23 mouse cellular contexts compared by ENCODE assay signal in genomic region chr12:82476580-82476979, GRCm38 (mm10).
DNase-seq lines count a peak whose midpoint lies in the region; ATAC-seq and TF ChIP-seq lines count a peak whose summit lies in the region.
"Had no signal": no experiment of that assay in that cellular context is flagged by ENCODE, and none has a peak within 500 bp of the region (broad histone marks: within the 10 kb centered on the region; RNA-seq: fewer than 3 reads in every experiment).

No protein-coding gene starts in this region.

- H3K4me1 ChIP-seq in hindbrain, embryonic 10.5 days (replicated peaks), result peaks cover 35% of the 10 kb centered on the region
- peaks cover 23% of the 10 kb centered on the region for H3K4me1 ChIP-seq in hindbrain, embryonic 12.5 days
- H3K4me1 ChIP-seq in liver, embryonic 13.5 days (replicated peaks), result peaks cover 5% of the 10 kb centered on the region
- peaks cover 7% of the 10 kb centered on the region; the same call in 1 of the 2 replicates for H3K4me1 ChIP-seq in liver, embryonic 11.5 days (replicated peaks; ENCODE audit: control insufficient read depth, insufficient read depth, low read length)
- no peaks in the 10 kb centered on the region for H3K4me1 ChIP-seq in brown adipose tissue, adult 24 weeks (ENCODE audit: control insufficient read depth, insufficient read depth, insufficient read length, low read length)
- H3K4me1 ChIP-seq in liver, embryonic 16.5 days (ENCODE audit: control insufficient read depth, low read depth, low read length), result no peaks in the 10 kb centered on the region
- H3K4me1 ChIP-seq in stomach, postnatal 0 days (replicated peaks; ENCODE audit: control insufficient read depth, insufficient read depth), result no peaks in the 10 kb centered on the region

- H3K9ac ChIP-seq in hindbrain, embryonic 12.5 days, result no peak overlapping the region
- H3K9ac ChIP-seq in liver, embryonic 13.5 days, result no peak overlapping the region
- no peak overlapping the region for H3K9ac ChIP-seq in liver, embryonic 11.5 days (ENCODE audit: low read depth, low read length)
- H3K9ac ChIP-seq in liver, embryonic 16.5 days (ENCODE audit: low read depth, low read length), result no peak overlapping the region
- no peak overlapping the region for H3K9ac ChIP-seq in stomach, postnatal 0 days (ENCODE audit: low read length)
- H3K9ac ChIP-seq: embryonic facial prominence, embryonic 13.5 days; embryonic facial prominence, embryonic 15.5 days had no signal

- DNase-seq in hindbrain, embryonic 10.5 days (ENCODE audit: low spot score), result no peak
- DNase-seq in liver, embryonic 13.5 days, result no peak
- DNase-seq in liver, embryonic 11.5 days (ENCODE audit: low spot score), result no peak
- DNase-seq in embryo, embryonic 10.5 days (ENCODE audit: low spot score), result no peak
- DNase-seq in stomach, postnatal 0 days (ENCODE audit: low spot score), result no peak
- DNase-seq: adrenal gland, adult 2 months; adrenal gland, postnatal 25 days; cerebellum, adult 11-12 months; cerebellum, adult 2 months; cerebellum, adult 9-10 months; cerebellum, postnatal 10 days; cerebellum, postnatal 25 days; embryo, embryonic 11 days had no signal

- no peaks in the 10 kb centered on the region for H3K36me3 ChIP-seq in hindbrain, embryonic 10.5 days
- H3K36me3 ChIP-seq in hindbrain, embryonic 12.5 days, result no peaks in the 10 kb centered on the region
- no peaks in the 10 kb centered on the region for H3K36me3 ChIP-seq in liver, embryonic 13.5 days
- no peaks in the 10 kb centered on the region for H3K36me3 ChIP-seq in liver, embryonic 11.5 days (ENCODE audit: control insufficient read depth, insufficient read depth, low read length)
- no peaks in the 10 kb centered on the region for H3K36me3 ChIP-seq in liver, embryonic 16.5 days (ENCODE audit: control insufficient read depth, insufficient read depth)
- H3K36me3 ChIP-seq in stomach, postnatal 0 days (ENCODE audit: control insufficient read depth, insufficient read depth, low read length), result no peaks in the 10 kb centered on the region
- H3K36me3 ChIP-seq: embryonic facial prominence, embryonic 13.5 days; embryonic facial prominence, embryonic 15.5 days; forebrain, embryonic 10.5 days; forebrain, embryonic 12.5 days had no signal

- H3K4me2 ChIP-seq in hindbrain, embryonic 12.5 days (replicated peaks), result no peak overlapping the region
- H3K4me2 ChIP-seq in liver, embryonic 13.5 days, result no peak overlapping the region
- H3K4me2 ChIP-seq in liver, embryonic 11.5 days, result no peak overlapping the region
- no peak overlapping the region for H3K4me2 ChIP-seq in liver, embryonic 16.5 days (ENCODE audit: low read depth, low read length)
- H3K4me2 ChIP-seq in stomach, postnatal 0 days (replicated peaks; ENCODE audit: low read depth), result no peak overlapping the region
- H3K4me2 ChIP-seq: embryonic facial prominence, embryonic 13.5 days; embryonic facial prominence, embryonic 15.5 days; forebrain, embryonic 12.5 days had no signal

- H3K27me3 ChIP-seq in hindbrain, embryonic 10.5 days (ENCODE audit: insufficient read depth, poor library complexity, severe bottlenecking), result peaks cover 8% of the 10 kb centered on the region; the same call in 1 of the 2 replicates
- H3K27me3 ChIP-seq in hindbrain, embryonic 12.5 days, result peaks cover 4% of the 10 kb centered on the region; the same call in 1 of the 2 replicates
- peaks cover 5% of the 10 kb centered on the region; the same call in 1 of the 2 replicates for H3K27me3 ChIP-seq in liver, embryonic 13.5 days
- H3K27me3 ChIP-seq in liver, embryonic 11.5 days (replicated peaks; ENCODE audit: control insufficient read depth, insufficient read depth, low read length), result 0 out of 2 replicates have a peak, but pooled peaks cover 2% of the 10 kb centered on the region
- no peaks in the 10 kb centered on the region for H3K27me3 ChIP-seq in liver, embryonic 16.5 days (ENCODE audit: control insufficient read depth, insufficient read depth, low read depth, low read length)
- no peaks in the 10 kb centered on the region for H3K27me3 ChIP-seq in stomach, postnatal 0 days (ENCODE audit: control insufficient read depth, insufficient read depth, low read length)
- H3K27me3 ChIP-seq: embryonic facial prominence, embryonic 13.5 days; embryonic facial prominence, embryonic 15.5 days had no signal

- ATAC-seq in hindbrain, embryonic 12.5 days (ENCODE audit: low FRiP score), result no peak
- ATAC-seq in liver, embryonic 13.5 days (ENCODE audit: low read depth), result peak; percentile 44; the same call in 1 of the 2 replicates
- no peak for ATAC-seq in liver, embryonic 11.5 days (replicated peaks; ENCODE audit: low FRiP score)
- ATAC-seq in liver, embryonic 16.5 days (ENCODE audit: low read depth), result peak; percentile 72
- no peak for ATAC-seq in stomach, postnatal 0 days (ENCODE audit: low FRiP score, low TSS enrichment)
- ATAC-seq: forebrain, embryonic 14.5 days; forebrain, embryonic 16.5 days had no signal

- no peak overlapping the region for H3K4me3 ChIP-seq in hindbrain, embryonic 10.5 days
- no peak overlapping the region for H3K4me3 ChIP-seq in hindbrain, embryonic 12.5 days
- H3K4me3 ChIP-seq in liver, embryonic 13.5 days (replicated peaks), result no peak overlapping the region
- no peak overlapping the region for H3K4me3 ChIP-seq in liver, embryonic 11.5 days (ENCODE audit: low read depth, low read length)
- H3K4me3 ChIP-seq in brown adipose tissue, adult 24 weeks (ENCODE audit: insufficient read depth, low read depth, low read length), result peak overlapping the region; percentile 59; the same call in 1 of the 2 replicates
- H3K4me3 ChIP-seq in liver, embryonic 16.5 days (ENCODE audit: low read depth, low read length), result no peak overlapping the region
- H3K4me3 ChIP-seq in stomach, postnatal 0 days (ENCODE audit: low read depth, low read length), result no peak overlapping the region
- H3K4me3 ChIP-seq: embryonic facial prominence, embryonic 13.5 days; embryonic facial prominence, embryonic 15.5 days; erythroblast, embryonic 14.5 days; forebrain, embryonic 10.5 days; forebrain, embryonic 12.5 days had no signal

- 48% methylated on average over 2 of the region's 2 CpGs for WGBS in hindbrain, embryonic 10.5 days
- 51% methylated on average over 2 of the region's 2 CpGs for WGBS in hindbrain, embryonic 12.5 days
- 28% methylated on average over 2 of the region's 2 CpGs for WGBS in liver, embryonic 13.5 days (ENCODE audit: insufficient replicate concordance)
- 49% methylated on average over 2 of the region's 2 CpGs for WGBS in liver, embryonic 11.5 days
- WGBS in liver, embryonic 16.5 days (ENCODE audit: insufficient replicate concordance), result 25% methylated on average over 2 of the region's 2 CpGs
- 48% methylated on average over 2 of the region's 2 CpGs for WGBS in stomach, postnatal 0 days

- peak overlapping the region; percentile 81 for H3K27ac ChIP-seq in hindbrain, embryonic 10.5 days
- no peak overlapping the region for H3K27ac ChIP-seq in hindbrain, embryonic 12.5 days
- H3K27ac ChIP-seq in liver, embryonic 13.5 days, result no peak overlapping the region
- H3K27ac ChIP-seq in liver, embryonic 11.5 days (ENCODE audit: low read depth, low read length), result no peak overlapping the region
- H3K27ac ChIP-seq in brown adipose tissue, adult 24 weeks (replicated peaks; ENCODE audit: low read depth, low read length), result peak overlapping the region; percentile 99
- peak overlapping the region; percentile 44; the same call in 1 of the 2 replicates for H3K27ac ChIP-seq in liver, embryonic 16.5 days (ENCODE audit: low read length)
- no peak overlapping the region; the same call in 1 of the 2 replicates for H3K27ac ChIP-seq in stomach, postnatal 0 days (replicated peaks)
- H3K27ac ChIP-seq: embryonic facial prominence, embryonic 13.5 days; embryonic facial prominence, embryonic 15.5 days; forebrain, embryonic 12.5 days had no signal

- TF ChIP-seq EP300 in stomach, postnatal 0 days (optimal IDR thresholded peaks at IDR 0.05), result no peak

- no peaks in the 10 kb centered on the region for H3K9me3 ChIP-seq in hindbrain, embryonic 10.5 days
- no peaks in the 10 kb centered on the region for H3K9me3 ChIP-seq in hindbrain, embryonic 12.5 days (replicated peaks)
- H3K9me3 ChIP-seq in liver, embryonic 13.5 days (replicated peaks), result no peaks in the 10 kb centered on the region
- no peaks in the 10 kb centered on the region for H3K9me3 ChIP-seq in liver, embryonic 11.5 days (ENCODE audit: control insufficient read depth, low read length)
- H3K9me3 ChIP-seq in liver, embryonic 16.5 days (replicated peaks; ENCODE audit: control insufficient read depth, low read length), result no peaks in the 10 kb centered on the region
- no peaks in the 10 kb centered on the region for H3K9me3 ChIP-seq in stomach, postnatal 0 days (ENCODE audit: control insufficient read depth, low read length)
- H3K9me3 ChIP-seq: embryonic facial prominence, embryonic 13.5 days; embryonic facial prominence, embryonic 15.5 days; forebrain, embryonic 10.5 days; forebrain, embryonic 12.5 days had no signal

- no peak for TF ChIP-seq CTCF in stomach, postnatal 0 days (IDR thresholded peaks at IDR 0.05; ENCODE audit: low read depth)

Comparison
In these comparisons a context has a peak if more than half of its experiments do, and no peak if none do; other contexts are left out.
1. H3K27ac ChIP-seq: peak in hindbrain, embryonic 10.5 days (single experiment), brown adipose tissue, adult 24 weeks (single experiment) and liver, embryonic 16.5 days (single experiment); none in hindbrain, embryonic 12.5 days (single experiment), liver, embryonic 13.5 days (single experiment), liver, embryonic 11.5 days (single experiment) and stomach, postnatal 0 days (single experiment).
2. ATAC-seq: peak in liver, embryonic 13.5 days (single experiment) and liver, embryonic 16.5 days (single experiment); none in hindbrain, embryonic 12.5 days (single experiment), liver, embryonic 11.5 days (single experiment) and stomach, postnatal 0 days (single experiment).